Mouse (Mus musculus): ENCODE results near the gene Tmem262. TPM values are rescaled to one million over a fixed set of nuclear protein-coding genes. Genes with fewer than 3 reads are reported as not detected.

Tmem262 gene
- total and polyA plus RNA-seq, 3 experiments, result not detected

DNA sequence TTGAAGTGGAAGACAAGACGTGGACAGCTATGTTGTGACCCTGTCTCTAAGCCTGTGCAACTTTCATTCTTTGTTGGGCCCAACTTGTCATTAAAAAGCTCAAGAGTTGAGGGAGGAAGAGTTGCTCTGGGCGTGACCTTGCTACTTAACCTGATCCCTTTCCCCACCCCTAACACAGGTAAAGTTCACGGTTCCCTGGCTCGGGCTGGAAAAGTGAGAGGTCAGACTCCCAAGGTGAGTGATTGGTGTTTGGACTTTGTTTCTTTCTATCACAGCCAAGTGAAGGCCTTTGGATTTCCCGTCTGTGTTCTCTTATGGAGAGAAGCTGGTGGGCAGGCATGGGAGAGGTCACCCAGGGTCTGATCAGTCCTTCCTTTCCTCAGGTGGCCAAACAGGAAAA, 20.9 kb upstream of the Tmem262 start:
- Histone ChIP-seq H3K4me1 (ENCODE audit: insufficient read depth, low read depth, low read length) (peaks cover 70% of the 10 kb centered on the region), H3K4me3 (ENCODE audit: low read depth, low read length) (peak overlapping the region; percentile 97), H3K9me3 (replicated peaks) (no peaks in the 10 kb centered on the region), H3K36me3 (replicated peaks) (peaks cover 75% of the 10 kb centered on the region), H3K27me3 (ENCODE audit: insufficient read depth, low read length) (no peaks in the 10 kb centered on the region)
- TF ChIP-seq TAL1 (conservative IDR thresholded peaks at IDR 0.05; ENCODE audit: low read depth, low read length) (no peak), GATA1 (IDR thresholded peaks at IDR 0.05; ENCODE audit: borderline replicate concordance, low read length) (no peak), CTCF (IDR thresholded peaks at IDR 0.05; ENCODE audit: low read depth, low read length) (no peak), POLR2AphosphoS5 (IDR thresholded peaks at IDR 0.05; ENCODE audit: insufficient replicate concordance, low read depth, low read length) (no peak)
- no peak for DNase-seq (ENCODE audit: low spot score)
- no peak for ATAC-seq (ENCODE audit: extremely low read depth, insufficient number of reproducible peaks, low FRiP score, poor library complexity, severe bottlenecking)

DNA sequence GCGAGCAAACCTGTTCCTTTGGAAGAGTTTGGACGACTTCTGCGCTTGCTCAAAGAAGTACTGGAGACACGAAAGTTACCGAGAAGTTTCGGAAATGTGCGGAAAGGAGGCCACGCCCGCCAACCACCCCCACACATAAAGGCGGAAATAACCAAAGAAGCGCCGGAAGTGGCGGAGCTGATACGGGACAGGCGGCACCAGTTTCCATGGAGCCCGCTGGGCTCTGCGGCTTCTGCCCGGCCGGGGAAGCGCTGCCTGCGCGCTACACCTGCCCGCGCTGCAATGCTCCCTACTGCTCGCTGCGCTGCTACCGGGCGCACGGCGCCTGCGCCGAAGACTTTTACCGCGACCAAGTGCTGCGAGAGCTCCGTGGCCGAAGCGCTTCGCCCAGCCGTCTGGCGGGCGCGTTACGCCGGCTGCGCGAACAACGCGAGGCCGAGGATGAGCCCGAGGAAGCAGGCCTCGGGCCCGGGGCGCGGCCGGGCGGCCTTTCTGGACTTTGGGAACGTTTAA, 18.8 kb upstream of the Tmem262 start, which contains the start of gene Znhit2:
TSS of gene Znhit2 (plus strand) at position 172 of the 513 bp plus-strand sequence.
- peak within 1 kb of the TSS; percentile 99 for H3K4me3 ChIP-seq (ENCODE audit: low read depth, low read length)
- TF ChIP-seq GATA2 (IDR thresholded peaks at IDR 0.05; ENCODE audit: borderline replicate concordance, low read depth, low read length) (no peak), POLR2AphosphoS5 (IDR thresholded peaks at IDR 0.05; ENCODE audit: insufficient replicate concordance, low read depth, low read length) (0 out of 2 replicates have a peak, but pooled peaks have one; percentile 20)
- no peaks in the 10 kb centered on the region for H3K27me3 ChIP-seq (ENCODE audit: insufficient read depth, low read length)
- H3K4me1 ChIP-seq (ENCODE audit: insufficient read depth, low read depth, low read length), result peaks cover 57% of the 10 kb centered on the region
- peaks cover 67% of the 10 kb centered on the region for H3K36me3 ChIP-seq (replicated peaks)
- DNase-seq (ENCODE audit: low spot score), result peak; percentile 81
- H3K9me3 ChIP-seq (replicated peaks), result no peaks in the 10 kb centered on the region
- ATAC-seq (ENCODE audit: extremely low read depth, insufficient number of reproducible peaks, low FRiP score, poor library complexity, severe bottlenecking), result peak; percentile 69

DNA sequence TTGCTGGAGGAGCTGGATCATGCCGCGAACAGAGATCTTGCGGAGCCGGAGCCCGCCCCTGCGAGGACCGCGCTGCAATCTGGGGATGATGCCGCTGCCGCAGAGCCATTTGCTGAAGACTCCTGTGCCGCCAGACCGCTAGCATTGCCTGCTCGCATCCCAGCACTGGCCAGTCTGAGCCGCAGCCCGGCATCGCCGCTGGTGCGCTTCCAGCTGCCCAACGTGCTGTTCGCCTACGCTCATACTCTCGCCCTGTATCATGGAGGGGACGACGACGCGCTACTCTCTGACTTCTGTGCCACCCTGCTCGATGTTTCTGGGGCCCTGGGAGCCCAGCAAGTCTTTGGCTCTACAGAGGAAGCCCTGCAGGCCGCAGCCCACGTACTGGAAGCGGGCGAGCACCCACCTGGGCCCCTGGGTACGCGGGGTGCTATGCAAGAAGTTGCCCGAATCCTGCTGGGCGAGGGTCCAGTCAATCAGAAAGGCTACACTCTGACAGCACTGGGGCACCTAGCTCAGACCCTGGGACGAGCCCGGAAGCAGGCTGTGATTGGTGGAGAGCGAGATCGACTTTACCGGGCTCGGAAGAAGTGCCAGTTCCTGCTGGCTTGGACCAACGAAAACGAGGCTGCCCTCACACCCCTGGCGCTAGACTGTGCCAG, 18.1 kb upstream of the Tmem262 start:
- Histone ChIP-seq H3K4me1 (ENCODE audit: insufficient read depth, low read depth, low read length) (peaks cover 57% of the 10 kb centered on the region), H3K9me3 (replicated peaks) (no peaks in the 10 kb centered on the region), H3K27me3 (ENCODE audit: insufficient read depth, low read length) (no peaks in the 10 kb centered on the region), H3K4me3 (ENCODE audit: low read depth, low read length) (peak overlapping the region; percentile 99), H3K36me3 (replicated peaks) (peaks cover 64% of the 10 kb centered on the region)
- peak; percentile 70 for DNase-seq (ENCODE audit: low spot score)
- peak; percentile 41; the same call in 1 of the 2 replicates for ATAC-seq (ENCODE audit: extremely low read depth, insufficient number of reproducible peaks, low FRiP score, poor library complexity, severe bottlenecking)
- TF ChIP-seq TAL1 (conservative IDR thresholded peaks at IDR 0.05; ENCODE audit: low read depth, low read length), result no peak
- no peak for TF ChIP-seq POLR2AphosphoS5 (IDR thresholded peaks at IDR 0.05; ENCODE audit: insufficient replicate concordance, low read depth, low read length)
- no peak for TF ChIP-seq CTCF (IDR thresholded peaks at IDR 0.05; ENCODE audit: low read depth, low read length)
- no peak for TF ChIP-seq GATA1 (IDR thresholded peaks at IDR 0.05; ENCODE audit: borderline replicate concordance, low read length)
- TF ChIP-seq GATA2 (IDR thresholded peaks at IDR 0.05; ENCODE audit: borderline replicate concordance, low read depth, low read length), result no peak

DNA sequence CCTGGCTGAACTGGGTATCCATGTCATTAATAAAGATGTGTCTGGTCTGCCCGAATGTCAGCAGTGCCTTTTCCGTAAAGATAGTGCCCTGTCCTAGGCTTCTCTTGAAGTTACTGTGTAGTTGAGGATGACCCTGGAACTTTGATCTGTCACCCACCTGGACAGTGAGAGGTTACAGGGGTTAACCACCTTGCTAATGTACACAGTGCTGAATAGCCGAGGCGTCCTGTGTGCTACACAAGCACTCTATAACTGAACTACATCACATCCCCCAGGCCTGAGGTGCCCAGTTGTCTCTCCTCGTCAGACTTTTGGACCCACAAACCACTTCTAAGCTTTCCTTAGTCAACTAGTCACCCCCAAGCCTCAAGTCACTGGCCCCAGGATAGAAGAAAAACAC, 17.4 kb upstream of the Tmem262 start:
- no peaks in the 10 kb centered on the region for H3K9me3 ChIP-seq (replicated peaks)
- H3K36me3 ChIP-seq (replicated peaks), result peaks cover 64% of the 10 kb centered on the region
- DNase-seq (ENCODE audit: low spot score) (no peak), ATAC-seq (ENCODE audit: extremely low read depth, insufficient number of reproducible peaks, low FRiP score, poor library complexity, severe bottlenecking) (no peak)
- no peak for TF ChIP-seq CTCF (IDR thresholded peaks at IDR 0.05; ENCODE audit: low read depth, low read length)
- TF ChIP-seq GATA2 (IDR thresholded peaks at IDR 0.05; ENCODE audit: borderline replicate concordance, low read depth, low read length), result no peak
- TF ChIP-seq GATA1 (IDR thresholded peaks at IDR 0.05; ENCODE audit: borderline replicate concordance, low read length), result no peak
- TF ChIP-seq POLR2AphosphoS5 (IDR thresholded peaks at IDR 0.05; ENCODE audit: insufficient replicate concordance, low read depth, low read length), result no peak; the same call in 1 of the 2 replicates
- H3K4me1 ChIP-seq (ENCODE audit: insufficient read depth, low read depth, low read length), result peaks cover 63% of the 10 kb centered on the region
- H3K27me3 ChIP-seq (ENCODE audit: insufficient read depth, low read length), result no peaks in the 10 kb centered on the region
- H3K4me3 ChIP-seq (ENCODE audit: low read depth, low read length), result peak overlapping the region; percentile 99

DNA sequence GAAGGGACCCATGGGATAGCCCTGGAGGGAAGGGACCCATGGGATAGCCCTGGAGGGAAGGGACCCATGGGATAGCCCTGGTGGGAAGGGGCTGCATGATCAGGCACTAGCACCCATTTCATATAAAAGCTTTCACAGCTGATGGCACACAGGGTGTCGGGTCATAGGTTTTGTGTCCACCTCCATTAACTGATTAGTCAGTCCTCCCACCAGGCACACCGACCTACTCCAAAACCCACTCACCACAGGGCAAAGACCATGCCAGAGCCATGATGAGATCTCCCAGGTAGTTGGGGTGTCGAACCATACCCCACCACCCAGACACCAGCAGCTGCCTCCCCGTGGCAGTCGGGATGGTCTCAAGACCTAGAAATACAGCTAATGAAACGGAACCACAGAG, 16.8 kb upstream of the Tmem262 start:
- peaks cover 66% of the 10 kb centered on the region for H3K36me3 ChIP-seq (replicated peaks)
- H3K4me3 ChIP-seq (ENCODE audit: low read depth, low read length), result peak overlapping the region; percentile 99; the same call in 1 of the 2 replicates
- ATAC-seq (ENCODE audit: extremely low read depth, insufficient number of reproducible peaks, low FRiP score, poor library complexity, severe bottlenecking), result no peak
- no peak for DNase-seq (ENCODE audit: low spot score)
- H3K27me3 ChIP-seq (ENCODE audit: insufficient read depth, low read length), result no peaks in the 10 kb centered on the region
- H3K9me3 ChIP-seq (replicated peaks), result no peaks in the 10 kb centered on the region
- TF ChIP-seq GATA1 (IDR thresholded peaks at IDR 0.05; ENCODE audit: borderline replicate concordance, low read length) (no peak), CTCF (IDR thresholded peaks at IDR 0.05; ENCODE audit: low read depth, low read length) (no peak), POLR2AphosphoS5 (IDR thresholded peaks at IDR 0.05; ENCODE audit: insufficient replicate concordance, low read depth, low read length) (no peak), TAL1 (conservative IDR thresholded peaks at IDR 0.05; ENCODE audit: low read depth, low read length) (no peak), GATA2 (IDR thresholded peaks at IDR 0.05; ENCODE audit: borderline replicate concordance, low read depth, low read length) (no peak)
- H3K4me1 ChIP-seq (ENCODE audit: insufficient read depth, low read depth, low read length), result peaks cover 68% of the 10 kb centered on the region

DNA sequence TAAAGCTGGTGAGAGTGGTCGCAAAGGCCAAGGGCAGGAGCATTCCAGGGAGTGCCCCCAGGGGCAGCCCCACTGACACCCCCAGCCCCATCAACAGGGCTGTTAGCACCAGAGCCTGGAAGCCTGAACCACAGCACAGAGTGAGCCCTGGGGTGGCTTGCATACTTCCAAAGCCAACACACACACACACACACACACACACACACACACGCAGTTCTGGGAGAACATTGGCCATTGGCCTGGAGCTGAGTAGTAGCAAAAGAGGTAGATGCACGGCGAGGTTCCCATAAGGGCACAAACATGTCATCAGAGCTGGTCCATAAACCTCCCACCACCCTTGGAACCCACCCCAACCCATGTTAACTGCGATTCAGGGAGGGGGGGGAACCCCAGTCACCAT, 13.3 kb upstream of the Tmem262 start:
- TF ChIP-seq POLR2AphosphoS5 (IDR thresholded peaks at IDR 0.05; ENCODE audit: insufficient replicate concordance, low read depth, low read length) (no peak), TAL1 (conservative IDR thresholded peaks at IDR 0.05; ENCODE audit: low read depth, low read length) (no peak), GATA2 (IDR thresholded peaks at IDR 0.05; ENCODE audit: borderline replicate concordance, low read depth, low read length) (no peak), GATA1 (IDR thresholded peaks at IDR 0.05; ENCODE audit: borderline replicate concordance, low read length) (no peak), CTCF (IDR thresholded peaks at IDR 0.05; ENCODE audit: low read depth, low read length) (no peak)
- Histone ChIP-seq H3K4me3 (ENCODE audit: low read depth, low read length) (peak overlapping the region; percentile 76), H3K4me1 (ENCODE audit: insufficient read depth, low read depth, low read length) (peaks cover 67% of the 10 kb centered on the region), H3K36me3 (replicated peaks) (peaks cover 77% of the 10 kb centered on the region), H3K27me3 (ENCODE audit: insufficient read depth, low read length) (no peaks in the 10 kb centered on the region), H3K9me3 (replicated peaks) (no peaks in the 10 kb centered on the region)
- no peak for DNase-seq (ENCODE audit: low spot score)
- no peak for ATAC-seq (ENCODE audit: extremely low read depth, insufficient number of reproducible peaks, low FRiP score, poor library complexity, severe bottlenecking)

All from G1E (cell line).